Mouse (Mus musculus) stomach, postnatal 0 days (tissue): ENCODE results near the gene Rhobtb1. TPM values are rescaled to one million over a fixed set of nuclear protein-coding genes. Genes with fewer than 3 reads are reported as not detected.

Experiments used
- ATAC-seq: fragments of 200-750 bp; cut with Nextera tagmentation; 2 replicates; pipeline ENCODE4 v1.8.0; 2017; ENCODE audit not compliant: low FRiP score, low TSS enrichment
- DNase-seq: peaks from one replicate; pipeline ENCODE4 v3.0.0-alpha.2; 2016; ENCODE audit warnings: low spot score
- H3K27ac ChIP-seq: fragments of 300-500 bp; sonication (generic); replicated peaks from 2 replicates; pipeline ENCODE4 v1.5.1; 2014; ENCODE audit warnings: mild to moderate bottlenecking, control low read depth
- H3K27me3 ChIP-seq: fragments of 300-500 bp; sonication (generic); 2 replicates; pipeline ENCODE4 v1.6.1; 2014; ENCODE audit warnings: low read length; ENCODE audit not compliant: control insufficient read depth, insufficient read depth
- H3K36me3 ChIP-seq: fragments of 300-500 bp; sonication (generic); 2 replicates; pipeline ENCODE4 v1.6.1; 2014; ENCODE audit warnings: low read length, mixed read lengths; ENCODE audit not compliant: control insufficient read depth, insufficient read depth
- H3K4me1 ChIP-seq: fragments of 300-500 bp; sonication (generic); replicated peaks from 2 replicates; pipeline ENCODE4 v1.6.1; 2014; ENCODE audit warnings: antibody characterized with exemption; ENCODE audit not compliant: control insufficient read depth, insufficient read depth
- H3K4me2 ChIP-seq: fragments of 300-500 bp; sonication (generic); replicated peaks from 2 replicates; pipeline ENCODE4 v1.6.1; 2014; ENCODE audit warnings: low read depth, mild to moderate bottlenecking, control low read depth, moderate library complexity
- H3K4me3 ChIP-seq: fragments of 300-500 bp; sonication (generic); 2 replicates; pipeline ENCODE4 v1.5.1; 2014; ENCODE audit warnings: low read depth, low read length, control low read depth
- H3K9ac ChIP-seq: fragments of 300-500 bp; sonication (generic); 2 replicates; pipeline ENCODE4 v1.6.1; 2014; ENCODE audit warnings: mild to moderate bottlenecking, low read length, control low read depth, mixed read lengths
- H3K9me3 ChIP-seq: fragments of 300-500 bp; sonication (generic); 2 replicates; pipeline ENCODE4 v1.6.1; 2016; ENCODE audit warnings: low read length; ENCODE audit not compliant: control insufficient read depth
- CTCF ChIP-seq: IDR thresholded peaks from 2 replicates; pipeline ENCODE4 v1.5.1; 2016; ENCODE audit warnings: antibody characterized with exemption, low read depth, mild to moderate bottlenecking, moderate library complexity
- EP300 ChIP-seq: optimal IDR thresholded peaks from 2 replicates; pipeline ENCODE3; 2016; ENCODE audit warnings: antibody characterized with exemption
- WGBS: fragments of 180-500 bp; shearing (Covaris S2); extraction: QIAGEN DNeasy Blood & Tissue Kit; methylation state at CpG from one replicate; pipeline ENCODE4 v1.1.7; 2014; 5-methylcytosine and 5-hydroxymethylcytosine counted together
- polyA plus RNA-seq: library from polyadenylated mRNA; unstranded; fragments of >200 nt; fragmentation: Nextera tagmentation; extraction: Ambion mirVana; gene quantifications from 2 replicates; pipeline ENCODE4 v1.2.1, GENCODE M21; 2015

Rhobtb1 gene
- polyA plus RNA-seq, 1 experiment from 2014 or later: 34.4 TPM

GRCm38 (mm10) chr10:69279607-69279978, 128.4 kb downstream of the Rhobtb1 start:
- 0 out of 2 replicates have a peak, but pooled peaks have one; percentile 9 for TF ChIP-seq CTCF
- TF ChIP-seq EP300: no peak
- Histone ChIP-seq H3K9ac (no peak overlapping the region), H3K4me3 (no peak overlapping the region), H3K27ac (no peak overlapping the region), H3K27me3 (no peaks in the 10 kb centered on the region), H3K36me3 (peaks cover 23% of the 10 kb centered on the region), H3K9me3 (no peaks in the 10 kb centered on the region), H3K4me2 (no peak overlapping the region), H3K4me1 (no peaks in the 10 kb centered on the region)
- no peak for DNase-seq
- ATAC-seq: no peak
- WGBS: 89% methylated on average over 7 of the region's 7 CpGs

GRCm38 (mm10) chr10:69286939-69287338, 135.7 kb downstream of the Rhobtb1 start:
- Histone ChIP-seq H3K9me3 (no peaks in the 10 kb centered on the region), H3K36me3 (peaks cover 29% of the 10 kb centered on the region), H3K4me3 (no peak overlapping the region), H3K27me3 (no peaks in the 10 kb centered on the region), H3K27ac (no peak overlapping the region), H3K9ac (no peak overlapping the region), H3K4me2 (no peak overlapping the region), H3K4me1 (no peaks in the 10 kb centered on the region)
- 92% methylated on average over 3 of the region's 3 CpGs for WGBS
- no peak for DNase-seq
- TF ChIP-seq EP300 (no peak), CTCF (no peak)
- no peak for ATAC-seq

DNA sequence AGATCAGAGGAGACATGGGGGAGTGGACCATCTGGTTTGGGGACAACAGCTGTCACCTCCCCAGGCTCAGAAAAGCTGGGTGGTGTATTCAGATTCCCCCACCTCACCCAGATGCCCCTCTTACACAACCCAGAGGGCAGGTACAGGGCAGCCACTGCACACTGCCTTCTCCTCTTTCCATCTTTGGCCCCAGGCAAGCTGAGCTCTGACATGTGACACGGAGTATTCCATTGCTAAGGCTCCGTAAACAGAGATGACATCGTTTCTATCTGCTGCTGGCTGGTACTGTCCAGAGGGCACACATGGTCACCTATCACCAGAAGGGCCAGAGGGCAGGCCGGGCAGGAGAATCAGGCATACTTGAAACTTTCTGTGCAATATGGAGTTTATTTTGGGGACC, 136.9 kb downstream of the Rhobtb1 start:
- 84% methylated on average over 4 of the region's 4 CpGs for WGBS
- Histone ChIP-seq H3K4me2 (no peak overlapping the region), H3K9ac (no peak overlapping the region), H3K36me3 (peaks cover 28% of the 10 kb centered on the region), H3K4me3 (no peak overlapping the region), H3K27me3 (no peaks in the 10 kb centered on the region), H3K4me1 (no peaks in the 10 kb centered on the region), H3K27ac (no peak overlapping the region), H3K9me3 (no peaks in the 10 kb centered on the region)
- TF ChIP-seq CTCF (no peak), EP300 (no peak)
- DNase-seq (no peak), ATAC-seq (no peak)

DNA sequence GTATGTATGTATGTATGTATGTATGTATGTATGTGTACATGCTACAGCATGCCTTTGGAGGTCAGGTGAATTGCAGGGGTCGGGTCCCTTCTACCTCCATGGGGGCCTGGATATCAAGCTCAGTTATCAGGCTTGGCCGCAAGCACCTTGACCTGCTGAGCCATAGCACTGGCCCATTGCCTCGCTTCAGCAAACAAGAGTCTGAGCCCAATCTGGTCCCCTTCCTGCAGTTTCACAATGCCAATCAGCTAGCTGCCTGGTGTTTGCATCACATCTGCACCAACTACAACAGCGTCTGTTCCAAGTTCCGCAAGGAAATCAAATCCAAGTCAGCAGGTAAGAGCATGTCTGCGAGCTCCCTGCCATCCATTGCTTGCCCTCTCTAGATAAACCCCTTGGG, 137.5 kb downstream of the Rhobtb1 start:
- 89% methylated on average over 6 of the region's 6 CpGs for WGBS

GRCm38 (mm10) chr10:69290736-69291135, 139.5 kb downstream of the Rhobtb1 start:
- Histone ChIP-seq H3K4me3 (no peak overlapping the region), H3K27ac (no peak overlapping the region), H3K36me3 (peaks cover 16% of the 10 kb centered on the region), H3K4me2 (no peak overlapping the region), H3K9ac (no peak overlapping the region), H3K27me3 (no peaks in the 10 kb centered on the region), H3K9me3 (no peaks in the 10 kb centered on the region), H3K4me1 (no peaks in the 10 kb centered on the region)
- TF ChIP-seq EP300: no peak
- no peak for TF ChIP-seq CTCF
- no peak for DNase-seq
- no peak for ATAC-seq
- WGBS: 85% methylated on average over 8 of the region's 8 CpGs

More for the DNA sequence above, 137.5 kb downstream of the Rhobtb1 start:
- TF ChIP-seq CTCF (no peak), EP300 (no peak)
- H3K4me2 ChIP-seq: no peak overlapping the region
- no peaks in the 10 kb centered on the region for H3K4me1 ChIP-seq
- DNase-seq: no peak
- no peaks in the 10 kb centered on the region for H3K9me3 ChIP-seq
- H3K4me3 ChIP-seq: no peak overlapping the region
- no peaks in the 10 kb centered on the region for H3K27me3 ChIP-seq
- H3K9ac ChIP-seq: no peak overlapping the region
- no peak for ATAC-seq
- H3K36me3 ChIP-seq: peaks cover 28% of the 10 kb centered on the region
- no peak overlapping the region for H3K27ac ChIP-seq

DNA sequence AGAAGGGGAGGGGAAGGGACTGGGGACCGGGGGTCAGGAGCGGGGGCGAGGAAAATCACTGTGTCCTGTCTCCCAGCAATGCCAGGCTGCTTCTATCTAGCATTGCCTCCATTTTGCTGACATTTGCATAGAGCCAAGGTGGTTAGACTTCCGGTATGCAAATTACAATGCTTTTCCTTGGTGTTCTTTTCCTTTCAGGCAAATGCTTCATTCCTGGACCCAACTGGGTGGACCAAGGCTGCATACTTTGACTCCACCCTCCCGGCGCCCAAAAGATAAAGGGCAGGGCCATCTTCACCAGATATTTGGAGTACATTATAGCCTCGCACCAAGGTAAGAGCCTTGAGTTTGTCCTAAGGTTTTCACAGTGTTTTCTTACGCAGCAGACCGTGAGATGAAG, 144.7 kb downstream of the Rhobtb1 start:
- Histone ChIP-seq H3K4me3 (no peak overlapping the region), H3K9ac (no peak overlapping the region), H3K36me3 (no peaks in the 10 kb centered on the region), H3K9me3 (no peaks in the 10 kb centered on the region; the same call in 1 of the 2 replicates), H3K27me3 (no peaks in the 10 kb centered on the region), H3K4me1 (no peaks in the 10 kb centered on the region), H3K27ac (no peak overlapping the region), H3K4me2 (no peak overlapping the region)
- ATAC-seq: no peak
- DNase-seq: no peak
- 82% methylated on average over 9 of the region's 9 CpGs for WGBS
- TF ChIP-seq EP300 (no peak), CTCF (no peak)
